Mouse (Mus musculus): Measurements from ENCODE around the gene Cacna1a.

Cacna1a gene

DNA sequence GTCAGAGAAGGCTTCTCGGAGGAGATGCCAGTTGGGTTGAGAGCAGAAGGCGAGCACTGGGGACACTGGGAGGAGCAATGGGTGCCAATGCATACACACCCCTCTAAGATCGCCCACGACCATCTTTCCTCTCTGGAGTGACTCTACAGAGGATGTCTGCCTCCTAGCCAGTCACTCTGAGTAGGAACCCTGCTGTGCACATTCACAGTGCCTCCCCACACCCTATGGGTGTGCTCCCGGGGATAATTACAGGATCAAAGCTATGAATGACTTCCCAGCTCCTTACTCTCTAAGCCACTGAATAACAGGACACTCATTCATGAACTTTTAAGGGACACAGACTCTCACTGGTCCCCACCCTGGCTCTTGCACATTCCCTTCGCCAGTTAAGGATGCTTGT, 151.1 kb downstream of the Cacna1a start:
- no peak for DNase-seq (ENCODE audit: low spot score)

DNA sequence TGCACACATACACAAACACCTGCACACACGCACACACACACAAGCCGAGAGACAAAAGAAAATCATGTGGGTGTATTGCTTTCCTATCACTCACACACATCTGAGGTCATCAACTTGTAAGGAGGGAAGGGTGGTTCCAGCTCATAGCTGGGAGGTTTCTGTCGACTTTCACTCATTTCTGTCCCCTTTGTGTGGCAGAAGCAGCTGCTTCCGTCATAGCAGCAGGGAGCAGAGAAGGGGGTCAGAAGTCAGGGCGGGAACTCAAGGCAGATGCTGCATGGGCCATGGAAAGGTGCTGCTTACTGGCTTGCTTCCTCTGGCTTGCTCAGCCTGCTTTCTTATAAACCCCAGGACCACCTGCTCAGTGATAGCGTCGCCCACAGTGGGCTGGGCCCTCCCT, 154.2 kb downstream of the Cacna1a start:
- no peak for DNase-seq (ENCODE audit: low spot score)

DNA sequence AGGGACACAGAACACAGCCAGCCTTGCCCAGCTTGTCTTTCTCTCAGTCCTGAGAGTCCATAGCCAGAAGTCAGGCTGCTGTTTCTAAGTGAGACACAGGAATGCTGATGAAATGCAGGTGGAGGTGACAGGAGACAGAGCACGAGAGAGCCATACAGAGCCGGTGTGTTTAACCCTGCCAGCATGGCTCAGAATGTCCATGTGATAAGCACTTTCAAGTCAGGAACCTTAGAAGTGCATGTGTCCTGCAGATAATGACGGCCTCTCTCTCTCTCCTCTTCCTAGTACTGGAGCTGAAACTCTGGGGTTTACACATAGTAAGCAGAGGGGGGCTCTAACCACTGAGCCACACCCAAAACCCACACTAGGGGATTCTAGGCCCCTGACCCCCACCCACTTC, 157.3 kb downstream of the Cacna1a start:
- DNase-seq (ENCODE audit: low spot score) = no peak

DNA sequence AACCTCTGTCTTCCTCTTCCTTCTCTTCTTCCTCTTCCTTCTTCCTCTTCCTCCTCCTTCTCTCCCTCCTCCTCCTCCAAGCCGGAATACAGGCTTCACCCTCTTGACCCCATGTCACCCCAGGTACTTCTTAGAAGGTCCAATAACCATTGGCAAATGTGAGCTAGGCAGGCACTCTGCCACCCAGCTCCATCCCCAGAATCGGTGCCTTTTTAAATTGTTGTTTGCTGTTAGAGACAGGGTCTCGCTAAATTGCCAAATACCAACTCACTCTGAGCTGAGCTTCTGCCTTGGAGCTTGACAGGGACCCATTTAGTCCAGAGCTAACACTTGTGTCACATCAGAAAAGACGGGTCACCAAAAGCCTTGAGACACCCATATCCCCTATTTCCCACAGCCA, 164.2 kb downstream of the Cacna1a start:
- DNase-seq (ENCODE audit: low spot score) = no peak

DNA sequence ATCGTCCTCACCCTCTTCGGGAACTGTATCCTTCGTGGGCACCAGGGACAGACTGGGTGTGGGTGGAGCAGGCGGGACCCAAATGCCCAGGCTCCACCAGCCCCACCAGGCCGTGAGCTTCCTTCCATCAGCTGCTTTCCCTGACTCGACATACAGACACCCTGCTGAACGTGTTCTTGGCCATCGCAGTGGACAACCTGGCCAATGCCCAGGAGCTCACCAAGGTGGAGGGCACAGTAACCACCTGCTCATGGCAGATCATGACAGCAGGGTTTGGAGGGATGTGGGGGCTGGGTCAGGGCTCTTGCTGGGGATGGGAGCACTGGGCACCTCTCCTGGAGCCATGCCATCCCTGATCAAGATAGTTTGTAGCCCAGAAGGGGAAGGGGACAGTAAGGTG, 164.9 kb downstream of the Cacna1a start:
- no peak for DNase-seq (ENCODE audit: low spot score)

DNA sequence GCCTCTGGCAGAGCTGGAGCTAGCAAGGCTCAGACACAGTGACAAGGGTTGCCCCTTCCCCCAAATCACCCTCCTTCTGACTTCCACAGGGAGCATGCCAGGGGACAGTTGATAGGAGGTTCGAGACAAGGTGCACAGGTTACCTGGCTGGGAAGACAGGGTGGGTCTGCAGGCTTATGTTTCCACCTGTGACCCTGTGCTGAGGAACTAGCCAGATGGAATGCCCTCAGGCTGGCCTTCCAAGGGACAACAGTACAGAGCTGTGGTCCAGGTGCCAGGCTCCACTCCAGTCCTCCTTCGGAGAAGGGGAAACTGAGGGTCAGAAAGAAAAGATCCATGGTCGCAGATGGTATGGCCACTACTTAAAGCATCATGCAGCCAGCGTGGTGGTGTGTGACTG, 165.4 kb downstream of the Cacna1a start:
- no peak for DNase-seq (ENCODE audit: low spot score)

DNA sequence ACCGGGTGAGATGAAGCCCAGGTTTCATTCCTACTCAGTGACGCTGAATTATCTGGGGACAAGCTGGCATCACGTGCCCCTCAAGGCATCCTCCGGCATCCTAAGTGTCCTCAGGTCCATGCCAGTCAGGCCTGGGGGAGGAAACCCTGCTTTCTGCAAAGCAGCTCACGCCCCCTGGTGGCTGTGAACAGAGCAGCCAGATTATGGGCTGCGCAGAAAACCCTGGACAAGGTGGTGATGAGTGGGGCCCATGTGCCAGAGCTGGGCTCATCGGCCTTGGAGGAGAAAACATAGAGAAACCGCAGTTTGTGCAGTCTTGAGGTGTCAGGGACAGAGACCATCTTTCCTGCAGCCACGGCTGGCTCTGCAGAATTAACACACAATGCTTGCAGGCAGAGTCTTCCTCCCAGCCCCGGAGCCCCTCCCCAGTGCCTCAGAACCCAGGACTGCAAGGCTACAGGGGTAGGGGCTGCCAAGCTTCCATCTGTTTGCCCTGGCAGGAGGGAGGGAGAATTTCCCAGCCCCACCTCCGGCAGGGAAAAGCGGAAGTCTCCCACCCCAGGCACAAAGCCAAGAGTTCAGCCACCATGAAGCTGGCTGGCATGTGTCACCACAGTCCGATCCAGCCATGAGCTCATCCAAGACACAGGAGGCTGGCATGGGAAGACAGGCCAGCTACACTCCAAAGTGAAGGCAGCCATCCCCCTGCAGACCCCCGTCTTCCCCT, 166.2 kb downstream of the Cacna1a start:
- DNase-seq (ENCODE audit: low spot score) = peak; percentile 75

DNA sequence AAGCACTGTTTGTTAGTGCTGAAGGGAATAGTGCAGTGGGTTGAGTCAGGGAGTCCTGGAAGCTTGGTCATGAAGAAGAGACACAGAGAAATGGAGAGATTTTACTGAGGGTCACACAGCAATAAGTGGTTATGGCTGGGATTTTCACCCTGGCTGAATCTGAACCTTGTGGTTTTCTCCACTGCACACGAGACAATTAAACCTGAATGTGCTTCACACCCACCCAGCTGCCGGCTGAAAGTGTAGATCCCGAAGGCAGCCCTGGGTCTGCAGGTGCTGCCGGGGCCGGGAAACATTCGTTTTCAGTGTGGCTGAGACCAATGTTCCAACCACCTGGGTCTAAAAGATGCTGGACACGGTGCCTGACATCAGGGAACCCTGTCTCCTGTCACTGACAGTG, 167.0 kb downstream of the Cacna1a start:
- DNase-seq (ENCODE audit: low spot score) = no peak

DNA sequence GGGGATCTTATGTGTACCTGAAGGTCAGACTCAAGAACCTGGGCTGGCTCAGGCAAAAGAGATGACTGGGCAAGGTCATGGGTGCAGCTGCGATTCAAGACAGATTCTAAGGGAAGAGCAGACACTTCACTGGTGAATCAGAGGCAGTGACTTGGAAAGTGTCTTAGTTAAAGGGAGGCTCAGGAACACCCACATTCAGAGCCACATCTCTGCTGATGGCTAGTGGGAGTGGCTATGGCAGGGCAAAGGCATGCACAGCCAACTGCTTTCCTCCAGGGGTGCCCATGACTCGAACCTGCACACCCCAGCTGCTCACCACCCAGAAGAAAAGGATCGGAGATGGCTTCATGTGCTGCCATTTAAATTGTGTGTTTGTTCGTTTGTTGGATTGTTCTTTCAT, 169.7 kb downstream of the Cacna1a start:
- no peak for DNase-seq (ENCODE audit: low spot score)

DNA sequence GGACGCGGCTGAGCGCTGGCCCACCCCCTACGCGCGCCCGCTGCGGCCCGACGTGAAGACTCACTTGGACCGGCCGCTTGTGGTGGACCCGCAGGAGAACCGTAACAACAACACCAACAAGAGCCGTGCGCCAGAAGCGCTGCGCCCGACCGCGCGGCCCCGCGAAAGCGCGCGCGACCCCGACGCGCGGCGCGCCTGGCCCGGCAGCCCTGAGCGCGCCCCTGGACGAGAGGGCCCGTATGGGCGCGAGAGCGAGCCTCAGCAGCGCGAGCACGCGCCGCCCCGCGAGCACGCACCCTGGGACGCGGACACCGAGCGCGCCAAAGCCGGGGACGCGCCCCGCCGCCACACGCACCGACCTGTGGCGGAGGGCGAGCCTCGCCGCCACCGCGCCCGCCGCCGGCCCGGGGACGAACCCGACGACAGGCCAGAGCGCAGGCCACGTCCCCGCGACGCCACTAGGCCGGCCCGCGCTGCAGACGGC, 170.9 kb downstream of the Cacna1a start:
- DNase-seq (ENCODE audit: low spot score) = peak; percentile 30

DNA sequence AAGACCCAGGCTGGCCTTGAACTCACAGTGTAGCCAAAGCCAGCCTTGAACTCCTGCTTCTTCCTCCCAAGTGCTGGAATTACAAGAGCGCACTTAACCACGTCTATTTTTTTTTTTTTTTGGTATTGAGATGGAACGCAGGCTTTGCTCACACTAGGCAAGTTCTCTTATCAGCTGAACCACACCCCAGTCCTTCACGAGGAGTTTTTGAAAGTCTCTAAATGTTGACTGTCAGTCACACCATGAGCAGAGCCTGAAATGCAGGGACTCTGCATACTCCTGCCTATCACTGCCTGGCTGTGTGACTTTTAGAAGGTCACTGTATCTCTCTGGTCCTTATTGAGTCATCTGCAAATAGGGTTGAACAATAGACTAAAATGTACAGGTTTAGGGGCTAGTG, 173.5 kb downstream of the Cacna1a start:
- DNase-seq (ENCODE audit: low spot score) = no peak

DNA sequence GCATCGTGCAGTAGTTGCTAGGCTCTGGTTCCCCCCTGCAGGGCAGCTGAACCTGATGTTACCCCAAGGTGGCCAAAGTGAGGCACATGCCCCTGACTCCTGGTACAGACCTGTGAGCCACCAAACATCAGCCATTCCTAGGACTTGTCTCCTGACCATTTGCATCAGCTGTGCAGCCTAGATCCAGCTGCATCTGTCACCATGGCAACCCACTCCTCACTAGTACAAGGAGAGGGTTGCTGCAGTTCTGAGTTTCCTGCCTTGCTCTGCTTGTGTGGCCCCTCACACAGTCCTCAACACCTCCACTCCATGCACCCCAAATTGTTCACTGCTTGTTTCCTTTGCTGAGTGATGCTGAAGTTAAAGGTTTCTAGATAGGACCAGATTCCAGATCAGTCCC, 175.8 kb downstream of the Cacna1a start:
- no peak for DNase-seq (ENCODE audit: low spot score)

DNA sequence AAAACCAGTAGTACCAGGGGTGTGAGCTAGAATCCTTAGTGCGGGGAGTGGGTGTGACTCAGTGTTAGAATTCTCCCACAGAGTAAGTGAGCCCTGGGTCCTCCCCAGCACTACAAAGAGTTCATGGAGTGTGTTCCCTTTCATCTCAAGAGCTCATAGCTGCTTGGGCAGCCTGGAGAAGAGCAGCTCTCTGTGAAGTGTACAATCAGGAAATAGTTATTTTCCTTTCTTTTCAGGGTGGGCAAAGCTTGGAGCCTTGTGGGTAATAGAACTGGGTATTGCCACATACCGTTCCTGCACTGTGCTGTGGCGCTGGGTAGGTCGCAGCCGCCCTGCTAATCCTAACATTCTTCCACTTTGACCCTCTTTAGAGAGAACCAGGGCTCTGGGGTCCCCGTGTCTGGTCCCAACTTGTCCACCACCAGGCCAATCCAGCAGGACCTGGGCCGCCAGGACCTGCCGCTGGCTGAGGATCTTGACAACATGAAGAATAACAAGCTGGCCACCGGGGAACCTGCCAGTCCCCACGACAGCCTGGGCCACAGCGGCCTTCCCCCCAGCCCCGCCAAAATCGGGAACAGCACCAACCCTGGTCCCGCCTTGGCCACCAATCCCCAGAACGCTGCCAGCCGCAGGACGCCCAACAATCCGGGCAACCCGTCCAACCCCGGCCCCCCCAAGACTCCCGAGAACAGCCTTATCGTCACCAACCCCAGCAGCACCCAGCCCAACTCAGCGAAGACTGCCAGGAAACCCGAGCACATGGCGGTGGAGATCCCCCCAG, 177.5 kb downstream of the Cacna1a start:
- no peak for DNase-seq (ENCODE audit: low spot score)

DNA sequence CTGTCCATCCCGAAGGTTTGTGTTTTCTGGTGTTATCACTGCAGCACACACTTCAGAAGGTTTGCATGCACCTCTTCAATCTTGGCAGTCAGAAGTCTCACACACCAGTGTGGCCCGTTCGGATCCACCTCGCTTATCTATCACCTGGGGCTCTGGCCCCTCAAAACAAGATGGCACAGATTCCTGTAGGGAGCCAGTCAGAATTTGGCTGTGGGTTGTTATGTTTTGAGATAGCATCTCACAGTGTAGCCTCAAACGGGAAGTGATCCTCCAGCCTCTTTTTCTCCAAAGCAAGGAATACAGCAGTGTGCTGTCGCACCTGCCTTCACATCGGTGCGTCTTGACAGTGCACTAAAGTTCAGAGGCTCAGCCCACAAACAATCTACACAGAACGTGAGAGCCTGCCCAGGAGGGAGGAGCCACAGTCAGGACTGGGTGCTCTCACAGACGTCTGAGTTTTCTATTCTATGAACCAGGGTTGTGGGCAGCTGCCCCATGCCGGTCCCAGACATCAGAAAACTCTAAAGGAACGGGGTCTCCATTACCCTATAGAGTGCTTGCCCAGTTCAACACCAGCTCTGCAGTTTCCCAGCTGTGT, 178.7 kb downstream of the Cacna1a start:
- no peak for DNase-seq (ENCODE audit: low spot score)

DNA sequence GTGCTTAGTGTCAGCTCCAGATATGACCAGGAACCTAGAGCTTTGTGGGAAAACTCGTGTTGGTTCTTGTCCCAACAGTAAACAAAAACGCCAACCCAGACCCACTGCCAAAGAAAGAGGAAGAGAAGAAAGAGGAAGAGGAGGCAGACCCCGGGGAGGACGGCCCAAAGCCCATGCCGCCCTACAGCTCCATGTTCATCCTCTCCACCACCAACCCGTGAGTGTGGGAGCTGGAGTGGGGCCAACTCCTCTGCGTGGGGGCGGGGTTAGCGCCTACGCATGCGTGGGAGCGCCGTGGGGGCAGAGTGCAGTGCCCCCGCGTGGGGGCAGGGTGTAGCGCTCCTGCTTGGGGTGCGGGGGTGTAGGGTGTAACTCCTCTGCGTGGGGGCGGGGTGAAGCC, 179.3 kb downstream of the Cacna1a start:
- DNase-seq (ENCODE audit: low spot score) = no peak

DNA sequence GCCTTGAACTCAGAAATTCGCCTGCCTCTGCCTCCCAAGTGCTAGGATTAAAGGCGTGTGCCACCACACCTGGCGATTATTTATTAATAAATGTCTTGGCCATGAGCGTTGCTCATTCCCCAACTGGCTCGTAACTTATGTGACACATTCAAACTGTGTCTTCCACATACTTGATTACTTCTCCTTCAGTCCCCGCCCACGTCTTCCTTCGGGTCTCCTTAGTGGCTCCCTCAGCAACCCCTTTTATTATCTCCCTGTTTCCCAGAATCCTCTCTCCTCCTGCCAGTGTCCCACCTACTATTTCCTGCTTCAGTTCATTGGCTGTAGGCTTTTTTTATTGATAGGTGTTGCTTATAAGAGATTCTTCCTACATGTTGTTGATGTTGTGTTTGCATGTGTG, 180.5 kb downstream of the Cacna1a start:
- no peak for DNase-seq (ENCODE audit: low spot score)

DNA sequence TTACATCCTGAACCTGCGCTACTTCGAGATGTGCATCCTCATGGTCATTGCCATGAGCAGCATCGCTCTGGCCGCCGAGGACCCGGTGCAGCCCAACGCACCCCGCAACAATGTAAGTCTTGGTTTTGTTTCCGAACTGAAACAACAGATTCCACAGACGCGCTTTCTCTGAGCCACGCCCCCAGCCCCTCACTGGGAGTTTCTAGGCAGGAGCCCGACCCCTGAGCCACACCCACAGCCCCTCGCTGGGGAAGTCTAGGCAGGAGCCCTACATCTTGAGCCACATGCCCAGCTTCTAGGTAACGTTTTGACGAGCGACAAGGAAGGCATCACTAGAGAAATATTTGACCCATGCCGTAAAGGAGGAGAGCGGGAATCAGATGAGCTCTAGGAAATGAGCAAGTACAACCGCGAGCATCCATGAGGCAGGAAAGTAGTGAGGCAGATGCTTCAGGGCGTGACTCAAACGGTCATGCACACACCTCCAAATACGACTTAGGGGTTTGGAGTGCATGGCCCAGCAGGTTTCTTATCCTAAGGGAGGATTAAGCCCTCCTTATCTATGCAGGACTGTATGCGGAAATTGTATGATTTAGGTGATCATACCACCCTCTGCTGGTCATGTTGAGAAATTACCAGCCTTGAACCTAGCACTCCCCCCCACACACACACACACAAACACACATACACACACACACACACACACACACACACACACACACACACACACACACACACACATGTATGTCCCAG, 181.9 kb downstream of the Cacna1a start:
- DNase-seq (ENCODE audit: low spot score) = peak; percentile 49

DNA sequence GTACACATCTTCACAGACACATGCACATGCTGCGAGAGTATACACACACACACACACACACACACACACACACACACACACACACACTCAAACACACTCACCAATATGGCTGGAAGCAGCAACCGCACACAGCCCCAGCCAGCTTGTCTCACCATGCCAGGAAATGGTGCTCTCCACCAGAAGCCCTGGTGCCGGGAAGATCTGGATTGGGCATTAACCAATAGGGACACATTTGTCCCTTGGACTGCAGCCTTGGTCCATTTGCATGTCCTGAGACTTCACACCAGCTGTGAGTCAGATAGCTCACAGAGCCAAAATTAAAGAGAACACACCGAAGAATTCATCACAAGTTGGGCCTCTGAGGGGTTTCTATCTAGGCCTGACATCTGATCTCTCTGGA, 189.2 kb downstream of the Cacna1a start:
- no peak for DNase-seq (ENCODE audit: low spot score)

DNA sequence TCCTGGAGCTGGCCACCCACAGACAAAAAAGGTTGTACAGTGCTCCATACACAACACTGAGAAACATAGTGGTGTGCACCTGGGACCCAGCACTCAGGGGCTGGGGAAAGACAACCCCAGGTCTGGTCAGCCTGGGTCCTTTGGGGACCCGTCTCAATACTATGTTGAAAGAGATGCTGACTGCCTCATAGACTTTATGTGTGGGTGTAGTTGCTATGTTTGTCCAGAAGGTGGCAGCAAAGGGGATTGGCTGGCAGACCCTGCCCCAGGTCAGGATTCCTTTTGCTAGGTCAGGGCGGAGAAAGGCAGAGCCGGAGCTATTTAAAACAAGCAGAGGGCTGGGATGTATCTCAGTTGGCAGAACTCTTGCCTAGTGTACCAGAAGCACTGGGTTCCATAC, 191.4 kb downstream of the Cacna1a start:
- DNase-seq (ENCODE audit: low spot score) = peak; percentile 84

DNA sequence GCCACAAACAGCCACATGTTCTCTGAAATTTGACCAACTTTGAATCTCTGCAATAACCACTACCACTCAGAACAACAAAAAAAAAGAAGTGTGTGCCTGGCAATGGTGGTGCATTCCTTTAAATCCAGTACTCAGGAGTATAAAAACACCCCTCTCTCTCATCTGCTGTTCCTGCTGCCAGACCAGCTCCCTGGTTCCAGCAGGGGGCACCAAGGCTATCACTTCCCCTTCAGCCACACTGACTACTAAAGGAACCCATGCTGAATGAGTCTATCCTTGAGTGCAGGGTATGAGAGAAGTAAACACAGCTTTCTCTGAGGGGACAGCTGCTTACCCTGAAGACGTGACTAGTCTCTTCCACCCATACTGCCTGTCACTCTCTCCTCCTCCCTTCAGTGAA, 197.1 kb downstream of the Cacna1a start:
- no peak for DNase-seq (ENCODE audit: low spot score)

DNA sequence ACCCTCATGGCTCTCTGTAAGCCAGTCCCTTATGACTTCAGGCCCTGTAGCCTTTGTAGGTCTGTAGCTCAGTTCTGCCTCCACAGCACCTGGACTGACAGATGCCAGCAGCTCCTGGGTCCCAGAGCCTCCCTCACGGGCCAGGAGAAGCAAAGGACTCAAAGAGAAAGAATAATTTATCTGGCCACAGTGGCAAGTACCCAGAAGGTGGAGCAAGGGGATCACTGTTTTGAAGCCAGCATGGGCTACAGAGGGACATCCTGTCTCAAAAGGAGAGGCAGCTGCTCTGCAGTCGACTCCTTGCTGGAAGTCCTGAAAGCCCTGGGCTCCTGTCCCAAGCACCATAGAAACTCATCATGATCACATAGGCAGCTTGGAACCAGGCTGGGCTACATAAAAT, 198.0 kb downstream of the Cacna1a start:
- no peak for DNase-seq (ENCODE audit: low spot score)

DNA sequence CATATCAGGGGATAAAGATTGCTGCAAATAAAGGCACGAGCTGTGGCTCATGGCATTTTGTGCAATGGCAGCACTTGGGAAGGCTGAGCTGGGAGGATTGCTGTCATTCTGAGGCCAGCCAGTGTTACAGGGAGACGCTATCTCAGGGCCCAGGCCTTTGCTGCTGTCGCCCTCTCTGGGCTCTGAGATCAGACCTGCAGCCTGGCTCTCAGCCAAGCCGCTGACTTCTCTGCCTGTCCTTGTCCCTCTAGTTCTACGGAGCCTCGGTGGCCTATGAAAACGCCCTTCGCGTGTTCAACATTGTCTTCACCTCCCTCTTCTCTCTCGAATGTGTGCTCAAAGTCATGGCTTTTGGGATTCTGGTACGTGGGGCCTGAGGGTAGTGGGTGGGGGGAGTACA, 200.3 kb downstream of the Cacna1a start:
- DNase-seq (ENCODE audit: low spot score) = no peak

Measured in embryo, embryonic 10.5 days (tissue).